Mouse (Mus musculus) kidney, adult 2 months (tissue): ENCODE results near the gene Slc37a3.

ENCODE experiments used
- CTCF ChIP-seq: fragments of 200-500 bp; conservative IDR thresholded peaks from 2 replicates; pipeline ENCODE4 v1.5.1; 2011; ENCODE audit warnings: low read depth, mild to moderate bottlenecking, control low read depth, low read length, moderate library complexity, mixed read lengths; ENCODE audit not compliant: insufficient read depth, insufficient read length
- POLR2A ChIP-seq: fragments of 200-500 bp; IDR thresholded peaks from one replicate; pipeline ENCODE4 v1.6.1; 2011; ENCODE audit warnings: low read depth, low read length, control low read depth

GRCm38 (mm10) chr6:39289721-39290120, 87.8 kb downstream of the Slc37a3 start:
- TF ChIP-seq CTCF, result no peak
- no peak for TF ChIP-seq POLR2A
